Mouse (Mus musculus): ENCODE measurements at regions not wholly inside any gene's neighbourhood (a gene's known extent, or its start where the extent isn't known, plus 50 kb on each side); places are given as distances from the start of the nearest gene placed in this dataset.

- TF ChIP-seq CTCF (IDR thresholded peaks at IDR 0.05; ENCODE audit: insufficient read depth, low read depth, low read length) = no peak
- no peak for TF ChIP-seq POLR2A (IDR thresholded peaks at IDR 0.05; ENCODE audit: insufficient read depth, low read depth, low read length)
Observed at GRCm38 (mm10) chr6:148687770-148688169, 143.5 kb downstream of the Ipo8 start.

Measured in olfactory bulb, adult 2 months (tissue).